Mouse (Mus musculus): ENCODE data around the gene Prdm1. TPM values are rescaled to one million over a fixed set of nuclear protein-coding genes. Genes with fewer than 3 reads are reported as not detected.

The Prdm1 gene
- total RNA-seq, 2 experiments from 2014 or later = 0.53 to 1.1 TPM

- DNase-seq (ENCODE audit: low spot score in 2 of 2) = no peak
- intact Hi-C loops (cut with DNase I) = loop anchor here (2.0 to 10.0 kb wide), 6 partner anchors 67 to 1015 kb away; no protein-coding TSS in a partner anchor
These were observed 68.8 kb downstream of the Prdm1 start for GRCm38 (mm10) chr10:44459321-44460000.

GRCm38 (mm10) chr10:44458534-44459315 lies 69.6 kb downstream of the Prdm1 start:
- intact Hi-C loops (cut with DNase I) = loop anchor here (2.0 to 10.0 kb wide), 6 partner anchors 68 to 1016 kb away; no protein-coding TSS in a partner anchor

DNA sequence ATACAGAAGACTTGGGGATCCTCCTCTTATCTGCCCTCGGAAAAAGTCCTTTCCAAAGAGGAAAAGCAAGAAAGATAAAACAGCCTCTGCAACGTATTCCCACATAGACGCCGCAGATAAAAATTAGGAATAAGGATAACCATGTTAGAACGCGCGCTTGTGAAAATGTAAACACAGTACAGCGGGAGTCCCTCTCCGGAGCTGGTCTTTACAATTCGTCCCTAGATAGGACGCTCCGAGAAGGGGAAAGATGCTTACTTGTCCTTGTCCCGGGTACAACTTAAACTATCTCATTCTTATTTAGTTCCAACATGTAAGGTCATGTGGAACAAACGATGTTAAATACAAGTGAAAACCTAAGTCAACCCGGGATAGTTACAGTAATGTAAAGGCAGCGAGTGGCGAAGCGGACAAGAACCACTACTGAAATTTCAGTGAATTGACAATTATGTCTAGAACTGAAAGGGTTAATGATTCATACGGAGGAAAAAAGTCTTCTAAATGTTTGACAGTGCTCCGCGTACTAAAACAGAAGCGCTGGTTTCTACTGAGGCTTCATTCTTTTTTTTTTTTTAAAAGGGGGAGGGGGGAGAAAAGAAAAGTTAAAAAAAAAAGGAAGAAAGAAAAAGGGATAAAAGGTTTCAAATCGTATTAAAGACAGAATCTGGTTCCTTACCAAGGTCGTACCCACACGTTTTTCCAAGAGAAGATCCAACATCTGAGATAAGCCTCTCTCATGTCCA lies 70.3 kb downstream of the Prdm1 start:
- intact Hi-C loops (cut with DNase I) = loop anchor here (2.0 to 10.0 kb wide), 6 partner anchors 69 to 1017 kb away; no protein-coding TSS in a partner anchor
- DNase-seq (ENCODE audit: low spot score in 2 of 2) = no peak

More at GRCm38 (mm10) chr10:44458534-44459315, 69.6 kb downstream of the Prdm1 start:
- DNase-seq (ENCODE audit: low spot score in 2 of 2) = peak; percentile 37 to 44

GRCm38 (mm10) chr10:44456757-44457595 lies 71.3 kb downstream of the Prdm1 start:
- intact Hi-C loops (cut with DNase I) = loop anchor here (5.0 to 10.0 kb wide), 4 partner anchors 130 to 1018 kb away; no protein-coding TSS in a partner anchor

GRCm38 (mm10) chr10:44454753-44455152 lies 73.5 kb downstream of the Prdm1 start:
- intact Hi-C loops (cut with DNase I) = loop anchor here (2.0 to 10.0 kb wide), 5 partner anchors 127 to 1020 kb away; no protein-coding TSS in a partner anchor
- no peak for DNase-seq (ENCODE audit: low spot score in 2 of 2)

More at GRCm38 (mm10) chr10:44456757-44457595, 71.3 kb downstream of the Prdm1 start:
- DNase-seq (ENCODE audit: low spot score in 2 of 2) = no peak

GRCm38 (mm10) chr10:44454111-44454510 lies 74.2 kb downstream of the Prdm1 start:
- no peak for DNase-seq (ENCODE audit: low spot score in 2 of 2)
- intact Hi-C loops (cut with DNase I) = loop anchor here (2.0 to 10.0 kb wide), 3 partner anchors 161 to 1021 kb away; no protein-coding TSS in a partner anchor

GRCm38 (mm10) chr10:44450835-44451234 lies 77.5 kb downstream of the Prdm1 start:
- intact Hi-C loops (cut with DNase I) = loop anchor here (10.0 kb wide), 2 partner anchors 446 to 1024 kb away; no protein-coding TSS in a partner anchor
- DNase-seq (ENCODE audit: low spot score in 2 of 2) = no peak

- intact Hi-C loops (cut with DNase I) = loop anchor here (10.0 kb wide), 2 partner anchors 445 to 1025 kb away; no protein-coding TSS in a partner anchor
- no peak for DNase-seq (ENCODE audit: low spot score in 2 of 2)
These were observed 78.2 kb downstream of the Prdm1 start for GRCm38 (mm10) chr10:44450108-44450507.

- intact Hi-C loops (cut with DNase I) = loop anchor here (10.0 kb wide), 2 partner anchors 445 to 1025 kb away; no protein-coding TSS in a partner anchor
- no peak for DNase-seq (ENCODE audit: low spot score in 2 of 2)
These were observed 78.6 kb downstream of the Prdm1 start for GRCm38 (mm10) chr10:44449666-44450065.

DNA sequence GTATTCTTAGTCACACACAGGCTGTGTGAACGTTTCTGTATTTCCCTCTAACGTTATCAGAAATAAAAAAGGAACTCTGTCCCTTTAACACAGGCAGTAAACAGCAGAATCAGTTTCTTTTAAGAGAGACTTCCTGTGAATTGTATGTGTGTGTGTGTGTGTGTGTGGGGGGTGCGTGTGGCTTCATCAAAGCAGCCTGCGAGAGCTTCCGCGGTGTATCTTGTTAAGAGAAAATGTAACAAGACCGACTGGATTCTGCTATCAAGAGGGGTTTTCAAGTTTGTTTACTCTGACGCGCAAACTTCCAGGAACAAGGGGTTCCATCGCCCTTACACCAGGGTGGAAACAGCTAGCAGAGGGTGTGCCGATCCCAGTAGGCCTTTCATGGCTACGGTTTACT lies 80.1 kb downstream of the Prdm1 start:
- intact Hi-C loops (cut with DNase I) = no loop called here

GRCm38 (mm10) chr10:44447406-44448139 lies 80.7 kb downstream of the Prdm1 start:
- intact Hi-C loops (cut with DNase I) = no loop called here
- DNase-seq (ENCODE audit: low spot score in 2 of 2) = no peak

More for the DNA sequence above, 80.1 kb downstream of the Prdm1 start:
- no peak for DNase-seq (ENCODE audit: low spot score in 2 of 2)

- intact Hi-C loops (cut with DNase I) = no loop called here
- DNase-seq (ENCODE audit: low spot score in 2 of 2) = no peak
These were observed 81.3 kb downstream of the Prdm1 start for GRCm38 (mm10) chr10:44447001-44447400.

- intact Hi-C loops (cut with DNase I) = no loop called here
These were observed 83.9 kb downstream of the Prdm1 start for GRCm38 (mm10) chr10:44444415-44444814.

GRCm38 (mm10) chr10:44443696-44444095 lies 84.6 kb downstream of the Prdm1 start:
- intact Hi-C loops (cut with DNase I) = no loop called here
- no peak for DNase-seq (ENCODE audit: low spot score in 2 of 2)

More at GRCm38 (mm10) chr10:44444415-44444814, 83.9 kb downstream of the Prdm1 start:
- DNase-seq (ENCODE audit: low spot score in 2 of 2) = peak in 1 of 2 experiments; percentile 65

DNA sequence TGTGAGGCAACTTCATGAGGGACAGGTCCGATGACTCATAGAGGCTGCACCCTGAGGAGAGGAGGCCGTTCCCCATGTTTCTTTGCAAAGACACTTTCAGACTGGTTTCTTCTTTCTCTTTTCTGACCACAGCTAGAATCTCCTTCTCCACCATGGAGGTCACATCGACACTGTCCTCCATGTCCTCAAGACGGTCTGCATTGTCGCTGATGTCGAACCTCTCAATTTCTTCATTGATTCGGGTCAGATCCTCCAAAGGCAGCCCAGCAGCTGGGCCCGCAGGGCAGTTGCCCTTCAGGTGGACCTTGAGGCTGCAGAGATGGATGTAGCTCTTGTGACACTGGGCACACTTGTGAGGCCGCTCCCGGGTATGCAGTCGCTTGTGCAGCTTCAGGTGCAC lies 88.6 kb downstream of the Prdm1 start:
- no peak for DNase-seq (ENCODE audit: low spot score in 2 of 2)
- intact Hi-C loops (cut with DNase I) = no loop called here

DNA sequence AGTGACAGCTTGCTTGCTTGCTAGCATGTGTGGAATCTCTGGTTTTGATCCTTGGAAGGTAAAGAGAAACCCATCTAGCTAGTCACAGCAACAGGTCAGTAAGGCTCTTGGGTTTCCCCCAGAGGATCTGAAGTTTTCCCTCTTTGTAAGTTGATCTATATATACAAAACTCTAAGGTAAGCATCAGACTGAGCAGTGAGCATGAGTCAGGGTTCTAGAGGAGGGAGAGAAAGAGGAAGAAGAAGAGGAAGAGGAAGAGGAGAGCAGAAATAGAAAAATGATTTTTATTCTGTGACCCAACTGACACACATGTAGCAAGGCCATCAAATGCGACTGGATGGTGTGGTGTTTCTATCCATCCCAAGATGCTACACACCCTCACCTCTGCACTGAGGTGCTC lies 90.7 kb downstream of the Prdm1 start:
- intact Hi-C loops (cut with DNase I) = no loop called here
- no peak for DNase-seq (ENCODE audit: low spot score in 2 of 2)

DNA sequence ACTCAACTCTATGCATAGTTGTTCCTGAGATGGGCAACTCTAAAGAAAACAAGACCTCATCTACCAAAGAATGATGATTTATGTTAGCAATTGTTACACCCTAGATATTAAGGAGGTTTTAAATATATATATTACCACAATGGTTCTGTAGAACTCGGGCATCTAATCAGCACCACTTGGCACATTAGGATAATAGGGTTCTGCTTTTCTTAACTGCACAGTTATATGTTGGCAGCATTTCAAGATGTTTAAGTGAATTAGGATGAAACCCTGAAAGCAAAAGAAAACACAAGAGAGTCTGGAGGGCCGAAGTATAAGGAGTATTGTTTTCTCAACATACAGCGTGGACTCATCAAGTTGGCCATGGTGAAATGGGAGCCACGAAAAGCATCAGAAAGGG lies 92.3 kb downstream of the Prdm1 start:
- intact Hi-C loops (cut with DNase I) = loop anchor here (2.0 kb wide), 1 partner anchor 57 kb away; no protein-coding TSS in a partner anchor
- DNase-seq (ENCODE audit: low spot score in 2 of 2) = no peak

All from left cerebral cortex, postnatal 25 days (tissue).